Mouse (Mus musculus): Measurements from ENCODE around the gene Brcc3. TPM values are rescaled to one million over a fixed set of nuclear protein-coding genes. Genes with fewer than 3 reads are reported as not detected.
"Not testable (repeated sequence)": the region's sequence is repeated elsewhere in the genome, so short reads cannot be mapped to it uniquely, and the experiment has no call there.

The Brcc3 gene
- 7.8 and 7.9 TPM in 2 replicates for polyA plus RNA-seq (2012; rRNA removed)

GRCm38 (mm10) chrX:75415936-75416785, at the start of gene Brcc3, which contains the start of the genes Cmc4 and Mtcp1:
Gene Brcc3 (plus strand): TSS chrX:75416628.
Gene Cmc4 (minus strand): TSS chrX:75416584.
Gene Mtcp1 (minus strand): TSS chrX:75416588.
- DNase-seq (ENCODE audit: low read depth), result no peak

- no peak for DNase-seq (ENCODE audit: low read depth)
Observed at GRCm38 (mm10) chrX:75370197-75370596, 46.2 kb upstream of the Brcc3 start.

GRCm38 (mm10) chrX:75372666-75373425, 43.6 kb upstream of the Brcc3 start:
- no peak for DNase-seq (ENCODE audit: low read depth)

GRCm38 (mm10) chrX:75376815-75377214, 39.6 kb upstream of the Brcc3 start:
- no peak for DNase-seq (ENCODE audit: low read depth)

- DNase-seq (ENCODE audit: low read depth), result no peak
Observed at GRCm38 (mm10) chrX:75381176-75381575, 35.3 kb upstream of the Brcc3 start.

- DNase-seq (ENCODE audit: low read depth), result no peak
Observed at GRCm38 (mm10) chrX:75381699-75382098, 34.7 kb upstream of the Brcc3 start.

- no peak for DNase-seq (ENCODE audit: low read depth)
Observed at GRCm38 (mm10) chrX:75382195-75382771, 34.1 kb upstream of the Brcc3 start, which contains the start of the genes Fundc2 and F8. Gene Fundc2 (plus strand): TSS chrX:75382399. Gene F8 (minus strand): TSS chrX:75382615.

GRCm38 (mm10) chrX:75399471-75399870, 17.0 kb upstream of the Brcc3 start:
- no peak for DNase-seq (ENCODE audit: low read depth)

GRCm38 (mm10) chrX:75402668-75403067, 13.8 kb upstream of the Brcc3 start:
- DNase-seq (ENCODE audit: low read depth), result no peak

- no peak for DNase-seq (ENCODE audit: low read depth)
Observed at GRCm38 (mm10) chrX:75403350-75403749, 13.1 kb upstream of the Brcc3 start.

- DNase-seq (ENCODE audit: low read depth), result no peak
Observed at GRCm38 (mm10) chrX:75409711-75410110, 6.7 kb upstream of the Brcc3 start.

- no peak for DNase-seq (ENCODE audit: low read depth)
Observed at GRCm38 (mm10) chrX:75454597-75454996, 38.2 kb downstream of the Brcc3 start.

GRCm38 (mm10) chrX:75475182-75475644, 58.8 kb downstream of the Brcc3 start:
- DNase-seq (ENCODE audit: low read depth), result not testable (repeated sequence)

GRCm38 (mm10) chrX:75489886-75490285, 73.5 kb downstream of the Brcc3 start:
- DNase-seq (ENCODE audit: low read depth), result no peak

Other genes with a start within 250 kb of the Brcc3 start
- 11.2 and 11.3 TPM in 2 replicates for gene Fundc2, start 34.2 kb upstream of the Brcc3 start, polyA plus RNA-seq (2012; rRNA removed)
- 2.0 and 2.1 TPM in 2 replicates for gene F8, start 34.0 kb upstream of the Brcc3 start, polyA plus RNA-seq (2012; rRNA removed)
- 3.9 and 4.8 TPM in 2 replicates for gene Cmc4, start within 50 bp of the Brcc3 start, polyA plus RNA-seq (2012; rRNA removed)
- gene Mtcp1, start within 50 bp of the Brcc3 start, polyA plus RNA-seq (2012; rRNA removed), result 6.4 and 7.1 TPM in 2 replicates
- gene Vbp1, start 97.7 kb downstream of the Brcc3 start, polyA plus RNA-seq (2012; rRNA removed), result 4.7 and 6.5 TPM in 2 replicates
- gene Rab39b, start 161.6 kb downstream of the Brcc3 start, polyA plus RNA-seq (2012; rRNA removed), result 0.27 and 0.58 TPM in 2 replicates